Mouse (Mus musculus) liver, embryonic 11.5 days (tissue): ENCODE measurements at regions not wholly inside any gene's neighbourhood (a gene's known extent, or its start where the extent isn't known, plus 50 kb on each side); places are given as distances from the start of the nearest gene placed in this dataset.

ENCODE experiments used
- ATAC-seq: fragments of 200-750 bp; cut with Nextera tagmentation; replicated peaks from 2 replicates; pipeline ENCODE4 v1.8.0; 2017; ENCODE audit warnings: moderate number of reproducible peaks, mild to moderate bottlenecking, moderate TSS enrichment, moderate library complexity; ENCODE audit not compliant: low FRiP score
- DNase-seq: peaks from one replicate; pipeline ENCODE4 v3.0.0-alpha.2; 2017; ENCODE audit warnings: low spot score
- H3K27ac ChIP-seq: fragments of 300-500 bp; sonication (generic); 2 replicates; pipeline ENCODE4 v1.5.1; 2014; ENCODE audit warnings: mild to moderate bottlenecking, low read depth, low read length, control low read depth
- H3K27me3 ChIP-seq: fragments of 300-500 bp; sonication (generic); replicated peaks from 2 replicates; pipeline ENCODE4 v1.6.1; 2014; ENCODE audit warnings: low read length, mixed read lengths; ENCODE audit not compliant: control insufficient read depth, insufficient read depth
- H3K36me3 ChIP-seq: fragments of 300-500 bp; sonication (generic); 2 replicates; pipeline ENCODE4 v1.6.1; 2014; ENCODE audit warnings: mild to moderate bottlenecking, low read length, moderate library complexity, mixed read lengths; ENCODE audit not compliant: control insufficient read depth, insufficient read depth
- H3K4me1 ChIP-seq: fragments of 300-500 bp; sonication (generic); replicated peaks from 2 replicates; pipeline ENCODE4 v1.6.1; 2014; ENCODE audit warnings: low read length, mixed read lengths; ENCODE audit not compliant: control insufficient read depth, insufficient read depth
- H3K4me2 ChIP-seq: fragments of 300-500 bp; sonication (generic); 2 replicates; pipeline ENCODE4 v1.6.1; 2014; ENCODE audit warnings: mild to moderate bottlenecking, control low read depth, moderate library complexity
- H3K4me3 ChIP-seq: fragments of 300-500 bp; sonication (generic); 2 replicates; pipeline ENCODE4 v1.5.1; 2014; ENCODE audit warnings: low read depth, low read length, control low read depth
- H3K9ac ChIP-seq: fragments of 300-500 bp; sonication (generic); 2 replicates; pipeline ENCODE4 v1.6.1; 2014; ENCODE audit warnings: low read depth, low read length, control low read depth
- H3K9me3 ChIP-seq: fragments of 300-500 bp; sonication (generic); 2 replicates; pipeline ENCODE4 v1.6.1; 2016; ENCODE audit warnings: low read length, inconsistent platforms, mixed read lengths; ENCODE audit not compliant: control insufficient read depth
- WGBS: fragments of 180-500 bp; shearing (Covaris S2); extraction: QIAGEN DNeasy Blood & Tissue Kit; methylation state at CpG from one replicate; pipeline ENCODE4 v1.1.7; 2014; 5-methylcytosine and 5-hydroxymethylcytosine counted together

DNA sequence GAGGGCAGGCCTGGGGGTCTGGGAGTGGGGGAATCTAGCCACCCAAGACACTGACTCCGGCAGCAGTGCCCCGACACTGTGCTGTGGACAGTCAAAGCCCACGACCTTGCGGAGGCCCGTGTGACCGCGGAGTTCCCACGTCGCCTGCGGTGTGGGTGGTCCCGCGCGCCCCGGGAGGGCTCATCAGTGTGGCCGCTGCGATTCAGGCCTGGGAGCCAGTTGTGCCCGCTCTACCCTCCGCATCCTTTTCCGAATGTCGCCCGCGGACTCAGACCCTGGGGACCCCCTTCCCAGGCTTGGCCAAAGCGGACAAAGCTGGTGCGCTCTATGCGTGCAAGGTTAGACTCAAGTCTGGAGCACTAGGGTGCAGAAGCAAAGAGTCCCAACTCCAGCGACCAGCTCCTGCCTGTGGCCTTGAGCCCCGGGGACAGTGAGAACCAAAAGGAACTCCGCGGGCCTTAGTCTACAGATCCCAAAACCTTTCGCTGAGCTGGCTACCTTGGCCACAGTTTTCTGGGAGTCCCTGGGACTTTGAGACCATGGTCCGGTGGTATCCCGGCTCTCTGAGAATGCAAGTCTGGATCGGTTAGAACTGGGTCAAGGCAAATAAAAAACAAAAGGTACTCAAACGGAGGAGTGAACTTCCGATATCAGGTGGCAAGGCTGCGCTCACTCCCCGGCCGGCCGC lies 90.1 kb upstream of the Dio3 start:
- Histone ChIP-seq H3K9me3 (no peaks in the 10 kb centered on the region), H3K36me3 (no peaks in the 10 kb centered on the region), H3K4me3 (peak overlapping the region; percentile 10), H3K4me1 (peaks cover 2% of the 10 kb centered on the region; the same call in 1 of the 2 replicates), H3K27me3 (peaks cover 61% of the 10 kb centered on the region), H3K4me2 (peak overlapping the region; percentile 17; the same call in 1 of the 2 replicates), H3K9ac (no peak overlapping the region), H3K27ac (no peak overlapping the region)
- ATAC-seq (no peak), DNase-seq (peak; percentile 41)
- 5% methylated on average over 39 of the region's 39 CpGs for WGBS

- Histone ChIP-seq H3K4me3 (peak overlapping the region; percentile 10), H3K9ac (no peak overlapping the region), H3K4me2 (peak overlapping the region; percentile 17; the same call in 1 of the 2 replicates), H3K36me3 (no peaks in the 10 kb centered on the region), H3K9me3 (no peaks in the 10 kb centered on the region), H3K4me1 (peaks cover 2% of the 10 kb centered on the region; the same call in 1 of the 2 replicates), H3K27me3 (peaks cover 61% of the 10 kb centered on the region), H3K27ac (no peak overlapping the region)
- DNase-seq (no peak), ATAC-seq (no peak)
- whole genome bisulfite sequencing, result 1% methylated on average over 19 of the region's 19 CpGs
Observed at GRCm38 (mm10) chr12:110189329-110189642, 89.6 kb upstream of the Dio3 start.

- Histone ChIP-seq H3K4me1 (peaks cover 2% of the 10 kb centered on the region; the same call in 1 of the 2 replicates), H3K36me3 (no peaks in the 10 kb centered on the region), H3K4me3 (no peak overlapping the region), H3K4me2 (no peak overlapping the region), H3K9me3 (no peaks in the 10 kb centered on the region), H3K27me3 (peaks cover 45% of the 10 kb centered on the region), H3K9ac (no peak overlapping the region), H3K27ac (no peak overlapping the region)
- 76% methylated on average over 8 of the region's 8 CpGs for WGBS
- no peak for ATAC-seq
- DNase-seq, result no peak
Observed at GRCm38 (mm10) chr12:110192186-110192585, 86.7 kb upstream of the Dio3 start.

DNA sequence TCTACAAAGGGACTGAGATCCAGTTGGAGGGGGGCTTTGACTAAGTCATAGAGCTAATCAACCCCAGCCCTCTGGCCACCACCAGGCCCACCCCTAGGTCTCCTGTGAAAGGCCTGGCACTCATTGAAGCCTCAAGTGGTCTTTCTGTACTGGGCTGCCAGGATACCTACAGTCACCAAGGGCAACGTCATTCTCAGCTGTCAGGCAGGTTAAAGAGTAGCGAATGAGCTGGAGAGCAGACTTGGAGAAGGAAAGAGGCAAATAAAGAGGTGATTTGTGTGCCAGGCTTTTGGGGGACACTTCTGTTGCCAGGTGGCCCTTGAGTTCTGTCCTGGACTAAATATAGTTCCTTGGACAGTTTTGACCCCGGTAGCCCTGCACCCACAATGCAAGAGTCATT lies 81.5 kb upstream of the Dio3 start:
- Histone ChIP-seq H3K36me3 (no peaks in the 10 kb centered on the region), H3K27me3 (peaks cover 3% of the 10 kb centered on the region), H3K27ac (no peak overlapping the region), H3K4me2 (no peak overlapping the region), H3K4me1 (no peaks in the 10 kb centered on the region), H3K9me3 (no peaks in the 10 kb centered on the region), H3K4me3 (no peak overlapping the region), H3K9ac (no peak overlapping the region)
- no peak for DNase-seq
- no peak for ATAC-seq
- 78% methylated on average over 3 of the region's 3 CpGs for WGBS

GRCm38 (mm10) chr12:110200471-110200870 lies 78.4 kb upstream of the Dio3 start:
- ATAC-seq (no peak), DNase-seq (no peak)
- Histone ChIP-seq H3K27me3 (no peaks in the 10 kb centered on the region), H3K4me3 (no peak overlapping the region), H3K4me2 (no peak overlapping the region), H3K27ac (no peak overlapping the region), H3K9me3 (no peaks in the 10 kb centered on the region), H3K4me1 (no peaks in the 10 kb centered on the region), H3K36me3 (no peaks in the 10 kb centered on the region), H3K9ac (no peak overlapping the region)
- WGBS, result 83% methylated on average over 7 of the region's 7 CpGs

GRCm38 (mm10) chr12:110200887-110201286 lies 78.0 kb upstream of the Dio3 start:
- 84% methylated on average over 4 of the region's 4 CpGs for WGBS

DNA sequence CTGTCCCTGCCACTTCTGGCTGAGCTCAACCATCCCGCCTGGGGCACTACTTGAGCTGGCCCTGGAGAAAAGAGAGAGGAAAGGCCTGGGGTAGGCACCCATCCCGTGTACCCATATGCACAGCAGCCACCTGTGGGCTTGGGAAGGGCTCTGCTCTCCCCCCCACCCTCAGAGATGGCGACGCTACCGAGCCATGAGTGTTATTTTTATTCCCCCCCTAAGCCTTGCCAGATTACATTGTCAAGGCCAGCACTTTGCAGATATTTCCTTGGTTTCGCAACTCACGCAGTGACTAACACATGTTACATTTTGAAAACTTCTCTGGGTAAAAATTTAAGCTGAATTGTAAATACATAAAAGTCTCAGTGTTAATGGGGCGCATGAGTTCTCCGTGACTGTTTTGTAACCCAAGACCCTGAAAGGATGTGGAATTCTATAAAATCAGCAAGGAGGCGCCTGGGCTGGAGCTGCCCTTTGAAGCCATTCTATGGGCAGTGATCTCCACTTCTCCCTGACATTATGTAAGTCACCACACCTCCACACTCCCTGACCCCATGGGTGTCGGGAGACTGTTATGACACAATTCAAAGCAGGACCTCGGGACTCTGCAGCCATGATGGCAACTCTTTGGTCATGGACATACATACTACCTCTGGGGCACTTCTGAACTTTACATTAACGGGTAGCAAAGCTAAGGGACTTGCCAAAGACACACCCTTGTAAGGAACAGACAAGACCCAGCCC lies 75.4 kb upstream of the Dio3 start:
- H3K36me3 ChIP-seq, result no peaks in the 10 kb centered on the region
- no peak for ATAC-seq
- no peak overlapping the region for H3K27ac ChIP-seq
- 68% methylated on average over 13 of the region's 13 CpGs for WGBS
- peaks cover 7% of the 10 kb centered on the region for H3K4me1 ChIP-seq
- DNase-seq, result no peak
- H3K27me3 ChIP-seq, result no peaks in the 10 kb centered on the region
- no peak overlapping the region for H3K9ac ChIP-seq
- H3K4me2 ChIP-seq, result no peak overlapping the region
- no peak overlapping the region for H3K4me3 ChIP-seq
- H3K9me3 ChIP-seq, result no peaks in the 10 kb centered on the region

More at GRCm38 (mm10) chr12:110200887-110201286, 78.0 kb upstream of the Dio3 start:
- no peak overlapping the region for H3K4me2 ChIP-seq
- no peaks in the 10 kb centered on the region for H3K27me3 ChIP-seq
- H3K27ac ChIP-seq, result no peak overlapping the region
- H3K36me3 ChIP-seq, result no peaks in the 10 kb centered on the region
- DNase-seq, result no peak
- no peak overlapping the region for H3K9ac ChIP-seq
- H3K4me1 ChIP-seq, result no peaks in the 10 kb centered on the region
- no peaks in the 10 kb centered on the region for H3K9me3 ChIP-seq
- no peak overlapping the region for H3K4me3 ChIP-seq
- no peak for ATAC-seq

- Histone ChIP-seq H3K27ac (no peak overlapping the region), H3K9me3 (no peaks in the 10 kb centered on the region), H3K4me3 (no peak overlapping the region), H3K27me3 (no peaks in the 10 kb centered on the region), H3K4me1 (peaks cover 7% of the 10 kb centered on the region), H3K9ac (no peak overlapping the region), H3K4me2 (no peak overlapping the region), H3K36me3 (no peaks in the 10 kb centered on the region)
- 35% methylated on average over 6 of the region's 6 CpGs for WGBS
- ATAC-seq, result peak; percentile 73
- DNase-seq, result no peak
Observed at GRCm38 (mm10) chr12:110204246-110204989, 74.5 kb upstream of the Dio3 start.
